In the genomic region with DNA sequence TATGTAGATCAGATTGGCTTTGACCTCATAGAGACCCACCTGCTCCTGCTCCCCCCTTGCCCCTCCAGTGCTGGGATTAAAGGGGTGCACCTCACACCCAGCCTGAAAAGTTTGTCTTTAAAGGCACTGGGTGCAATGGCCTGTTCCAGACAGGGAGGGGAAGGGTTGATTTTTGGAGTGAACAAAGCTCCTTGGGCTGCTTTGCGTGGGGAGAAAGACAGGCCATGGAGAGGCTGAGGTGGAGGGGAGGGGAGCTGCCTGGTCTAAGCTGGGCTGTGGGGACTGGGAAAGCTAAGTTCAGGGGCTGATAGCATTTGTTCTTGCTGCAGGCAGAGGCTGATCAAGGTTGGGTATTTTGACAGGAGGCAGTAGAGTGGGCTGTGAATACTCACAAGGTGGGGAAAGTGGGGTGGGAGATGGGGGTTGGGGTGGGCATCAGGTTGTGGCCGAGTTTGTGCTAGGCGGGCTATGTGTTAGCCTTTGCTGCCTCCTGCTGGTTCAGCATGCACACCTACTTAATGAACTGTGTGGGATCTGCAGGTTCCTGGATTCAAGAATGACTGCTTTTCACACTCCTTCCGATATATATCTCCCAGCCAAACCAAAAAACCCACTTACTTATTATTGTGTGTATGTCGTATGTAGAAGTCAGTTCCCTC, we compare ENCODE assay signal across 8 mouse cellular contexts. TPM values are rescaled to one million over a fixed set of nuclear protein-coding genes. Genes with fewer than 3 reads are reported as not detected.
DNase-seq lines count a peak whose midpoint lies in the region; ATAC-seq and TF ChIP-seq lines count a peak whose summit lies in the region.

No protein-coding gene starts in this region.

- H3K9me3 ChIP-seq in neural tube, embryonic 15.5 days (replicated peaks) = no peaks in the 10 kb centered on the region

- H3K9ac ChIP-seq in neural tube, embryonic 15.5 days (replicated peaks) = no peak overlapping the region

- H3K27ac ChIP-seq in gastrocnemius, adult 2 months = no peak overlapping the region
- no peak overlapping the region for H3K27ac ChIP-seq in neural tube, embryonic 15.5 days (replicated peaks)

- no peak overlapping the region for H3K4me3 ChIP-seq in gastrocnemius, adult 2 months
- H3K4me3 ChIP-seq in neural tube, embryonic 15.5 days (replicated peaks) = no peak overlapping the region

- no peaks in the 10 kb centered on the region for H3K4me1 ChIP-seq in neural tube, embryonic 15.5 days

- no peaks in the 10 kb centered on the region for H3K36me3 ChIP-seq in neural tube, embryonic 15.5 days

- H3K4me2 ChIP-seq in neural tube, embryonic 15.5 days = no peak overlapping the region

- peak; percentile 58 for TF ChIP-seq CTCF in gastrocnemius, adult 2 months (IDR thresholded peaks at IDR 0.05)

- 57% methylated on average over 5 of the region's 5 CpGs for WGBS in neural tube, embryonic 15.5 days

- no peak for ATAC-seq in neural tube, embryonic 15.5 days (ENCODE audit: low FRiP score)
- no peak for ATAC-seq in megakaryocyte-erythroid progenitor cell, adult 5-6 weeks (replicated peaks; ENCODE audit: low FRiP score, low TSS enrichment, poor library complexity, severe bottlenecking)

- no peak for DNase-seq in gastrocnemius, adult 2 months
- no peak for DNase-seq in gastrocnemius, adult 8-10 months (ENCODE audit: low spot score in 2 of 2)
- DNase-seq in CD4-positive helper T cell, adult 2 months (ENCODE audit: low read depth, low spot score) = peak; percentile 51
- peak; percentile 19 for DNase-seq in embryo, embryonic 9.5 days (ENCODE audit: extremely low spot score)
- peak; percentile 62 for DNase-seq in lung, postnatal 14 days
- DNase-seq in layer of hippocampus, adult 9-10 months (ENCODE audit: low spot score) = no peak

- intact Hi-C loops in gastrocnemius, adult 2 months (cut with DNase I) = no loop called here

- no peaks in the 10 kb centered on the region for H3K27me3 ChIP-seq in neural tube, embryonic 15.5 days (replicated peaks)

RNA-seq across cellular contexts. Expression of a gene that starts 11.0 kb away (rescaled TPM):
- not detected for total RNA-seq in gastrocnemius, adult 2 months (2021)
- total RNA-seq in gastrocnemius, adult 8-10 months (2022) = not detected
- polyA plus RNA-seq in neural tube, embryonic 15.5 days (2015; fragmentation: Nextera tagmentation; extraction: Ambion mirVana) = 0.69 and 1.2 TPM in 2 replicates
- not detected in 2 replicates for total RNA-seq in megakaryocyte-erythroid progenitor cell, adult 5-6 weeks (2014; fragmentation: Nextera tagmentation)
- total RNA-seq in megakaryocyte-erythroid progenitor cell, adult 5-6 weeks (2017) = not detected in 2 replicates

RNA-seq across cellular contexts. Expression of a gene that starts 15.7 kb away (rescaled TPM):
- not detected for total RNA-seq in gastrocnemius, adult 2 months (2021)
- total RNA-seq in gastrocnemius, adult 8-10 months (2022) = not detected
- polyA plus RNA-seq in neural tube, embryonic 15.5 days (2015; fragmentation: Nextera tagmentation; extraction: Ambion mirVana) = not detected in 2 replicates
- not detected in 2 replicates for total RNA-seq in megakaryocyte-erythroid progenitor cell, adult 5-6 weeks (2014; fragmentation: Nextera tagmentation)
- total RNA-seq in megakaryocyte-erythroid progenitor cell, adult 5-6 weeks (2017) = not detected in 2 replicates

RNA-seq across cellular contexts. Expression of a gene that starts 20.3 kb away (rescaled TPM):
- not detected for total RNA-seq in gastrocnemius, adult 2 months (2021)
- not detected for total RNA-seq in gastrocnemius, adult 8-10 months (2022)
- polyA plus RNA-seq in neural tube, embryonic 15.5 days (2015; fragmentation: Nextera tagmentation; extraction: Ambion mirVana) = 14.3 and 17.3 TPM in 2 replicates
- not detected in 2 replicates for total RNA-seq in megakaryocyte-erythroid progenitor cell, adult 5-6 weeks (2014; fragmentation: Nextera tagmentation)
- not detected in 2 replicates for total RNA-seq in megakaryocyte-erythroid progenitor cell, adult 5-6 weeks (2017)

RNA-seq across cellular contexts. Expression of a gene that starts 48.9 kb away (rescaled TPM):
- total RNA-seq in gastrocnemius, adult 2 months (2021) = 1 to 10 TPM; 5.9 to 6.3 TPM
- total RNA-seq in gastrocnemius, adult 8-10 months (2022) = 1 to 10 TPM; 4.3 to 6.7 (median 4.9) TPM
- 12.0 and 12.5 TPM in 2 replicates for polyA plus RNA-seq in neural tube, embryonic 15.5 days (2015; fragmentation: Nextera tagmentation; extraction: Ambion mirVana)
- total RNA-seq in megakaryocyte-erythroid progenitor cell, adult 5-6 weeks (2014; fragmentation: Nextera tagmentation) = 1.3 and 6.4 TPM in 2 replicates
- total RNA-seq in megakaryocyte-erythroid progenitor cell, adult 5-6 weeks (2017) = 0.85 and 0.91 TPM in 2 replicates

RNA-seq across cellular contexts. Expression of a gene that starts 49.5 kb away (rescaled TPM):
- total RNA-seq in gastrocnemius, adult 2 months (2021) = 1 to 10 TPM; 1.3 to 1.5 TPM
- under 1 TPM; 0.58 to 0.62 (median 0.61) TPM for total RNA-seq in gastrocnemius, adult 8-10 months (2022)
- 1.2 and 5.2 TPM in 2 replicates for polyA plus RNA-seq in neural tube, embryonic 15.5 days (2015; fragmentation: Nextera tagmentation; extraction: Ambion mirVana)
- 3.3 TPM in 1 of 2 replicates, not detected in the other for total RNA-seq in megakaryocyte-erythroid progenitor cell, adult 5-6 weeks (2014; fragmentation: Nextera tagmentation)
- total RNA-seq in megakaryocyte-erythroid progenitor cell, adult 5-6 weeks (2017) = 0.34 TPM in 1 of 2 replicates, not detected in the other

Comparison
In these comparisons a context has a peak if more than half of its experiments do, and no peak if none do; other contexts are left out.
1. DNase-seq: peak in CD4-positive helper T cell, adult 2 months (single experiment), embryo, embryonic 9.5 days (single experiment) and lung, postnatal 14 days (single experiment); none in gastrocnemius, adult 2 months (single experiment), gastrocnemius, adult 8-10 months (0 of 2) and layer of hippocampus, adult 9-10 months (single experiment).